Mouse (Mus musculus): ENCODE measurements around the gene Evc2.

Gene Evc2

GRCm38 (mm10) chr5:37338288-37338687 is at the start of gene Evc2:
Gene Evc2, plus strand, starts transcription at chr5:37338499.
- DNase-seq (ENCODE audit: low read depth): peak; percentile 46

GRCm38 (mm10) chr5:37289236-37289635 is 49.1 kb upstream of the Evc2 start:
- peak; percentile 5 for DNase-seq (ENCODE audit: low read depth)

DNA sequence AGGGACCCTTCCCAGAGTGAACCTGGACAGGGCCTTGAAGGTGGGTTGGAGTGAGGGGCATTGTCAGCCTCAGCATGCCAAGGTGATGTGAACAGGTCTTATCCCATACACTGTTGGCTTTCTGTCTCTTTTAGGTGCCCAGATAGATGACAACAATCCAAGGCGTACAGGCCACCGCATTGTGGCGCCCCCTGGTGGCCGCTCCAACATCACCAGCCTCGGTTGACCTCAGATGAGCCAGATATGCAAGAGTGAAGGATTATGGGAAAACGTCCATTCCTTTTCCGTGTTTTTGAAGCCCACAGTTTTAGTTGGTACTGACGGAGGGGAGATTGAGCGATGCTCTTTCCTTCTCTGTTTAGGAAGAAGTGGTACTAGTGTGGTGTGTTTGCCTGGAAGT is 47.3 kb upstream of the Evc2 start:
- no peak for DNase-seq (ENCODE audit: low read depth)

DNA sequence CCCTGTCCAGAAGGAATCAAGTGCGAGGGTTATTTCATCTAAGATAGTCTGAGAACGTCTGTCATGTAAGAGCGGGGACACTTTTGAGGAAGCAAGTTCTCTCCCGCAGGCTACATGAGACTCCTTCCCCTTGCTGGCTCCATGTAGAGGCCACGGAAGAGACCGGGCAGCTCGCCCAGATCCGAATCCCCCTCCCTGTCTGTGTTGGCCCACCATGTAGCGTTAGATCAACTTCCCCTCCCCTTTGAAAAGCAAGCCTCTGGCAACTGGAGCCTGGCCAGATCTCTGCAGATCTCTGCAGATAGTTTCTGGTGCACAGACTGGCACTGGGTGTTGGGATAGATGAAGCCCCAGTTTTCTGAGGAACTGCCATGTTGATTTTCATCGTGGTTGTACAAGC is 41.6 kb upstream of the Evc2 start:
- DNase-seq (ENCODE audit: low read depth): no peak

DNA sequence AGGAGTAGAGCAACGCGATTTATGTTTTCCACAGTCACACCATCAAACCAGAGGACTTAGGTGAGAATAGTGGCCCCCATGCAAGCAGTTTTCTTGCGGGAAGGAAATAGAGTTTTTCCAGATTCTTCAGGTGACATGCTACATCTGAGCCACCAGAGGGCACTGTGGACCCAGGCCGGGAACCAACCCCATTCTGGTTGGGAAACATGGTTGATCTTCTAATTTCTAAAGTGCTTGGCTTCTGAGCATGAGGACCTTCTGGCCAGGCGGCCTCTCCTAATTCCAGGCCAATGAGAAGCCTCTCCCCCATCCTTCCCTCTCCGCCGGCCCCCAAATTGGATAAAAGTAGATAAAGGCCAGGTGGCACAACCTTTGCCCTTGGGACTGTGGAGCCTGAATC is 39.9 kb upstream of the Evc2 start:
- peak; percentile 14 for DNase-seq (ENCODE audit: low read depth)

GRCm38 (mm10) chr5:37310026-37310425 is 28.3 kb upstream of the Evc2 start:
- no peak for DNase-seq (ENCODE audit: low read depth)

- no peak for DNase-seq (ENCODE audit: low read depth)
These were observed 25.1 kb upstream of the Evc2 start for GRCm38 (mm10) chr5:37312980-37313722.

GRCm38 (mm10) chr5:37318715-37319114 is 19.6 kb upstream of the Evc2 start:
- no peak for DNase-seq (ENCODE audit: low read depth)

- no peak for DNase-seq (ENCODE audit: low read depth)
These were observed 18.1 kb upstream of the Evc2 start for GRCm38 (mm10) chr5:37320174-37320573.

DNA sequence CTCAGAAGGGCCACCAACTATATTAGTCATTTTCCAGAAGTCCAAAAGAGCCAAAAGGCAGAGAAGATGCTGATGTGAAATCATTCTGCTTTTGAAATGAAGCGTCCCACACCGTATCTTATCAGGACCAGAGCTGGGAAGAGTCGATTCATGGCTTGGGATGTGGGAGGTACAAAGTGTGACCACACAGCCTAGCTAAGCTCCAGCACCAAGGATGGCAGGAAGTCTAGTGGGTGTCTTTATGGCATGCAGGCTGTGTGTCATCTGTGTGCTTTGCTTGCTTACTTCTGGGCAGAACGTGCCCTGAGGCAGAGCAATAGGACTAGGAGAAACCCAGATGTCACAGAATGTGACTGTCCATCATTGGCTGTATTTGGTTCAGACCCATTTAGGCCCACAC is 17.5 kb upstream of the Evc2 start:
- DNase-seq (ENCODE audit: low read depth): no peak

DNA sequence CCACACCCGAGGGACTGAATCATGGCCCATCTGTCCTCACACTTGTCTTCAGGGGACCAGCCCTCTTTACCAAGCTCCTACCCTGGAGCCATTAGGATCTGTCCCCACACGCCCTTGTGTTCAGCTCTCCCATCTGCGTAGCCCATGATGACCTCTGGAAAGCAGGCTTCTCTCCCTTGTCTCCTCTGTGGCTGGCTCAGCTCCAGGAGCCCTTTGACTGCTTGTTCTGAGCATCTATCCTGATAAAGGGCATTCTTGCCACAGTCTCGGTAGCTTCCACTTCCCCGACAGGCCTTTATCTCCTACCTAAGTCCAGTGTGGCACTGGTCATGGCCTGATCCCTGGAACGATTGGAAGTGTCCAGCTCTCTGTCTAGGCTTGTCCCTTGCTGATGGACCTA is 11.6 kb upstream of the Evc2 start:
- DNase-seq (ENCODE audit: low read depth): no peak

DNA sequence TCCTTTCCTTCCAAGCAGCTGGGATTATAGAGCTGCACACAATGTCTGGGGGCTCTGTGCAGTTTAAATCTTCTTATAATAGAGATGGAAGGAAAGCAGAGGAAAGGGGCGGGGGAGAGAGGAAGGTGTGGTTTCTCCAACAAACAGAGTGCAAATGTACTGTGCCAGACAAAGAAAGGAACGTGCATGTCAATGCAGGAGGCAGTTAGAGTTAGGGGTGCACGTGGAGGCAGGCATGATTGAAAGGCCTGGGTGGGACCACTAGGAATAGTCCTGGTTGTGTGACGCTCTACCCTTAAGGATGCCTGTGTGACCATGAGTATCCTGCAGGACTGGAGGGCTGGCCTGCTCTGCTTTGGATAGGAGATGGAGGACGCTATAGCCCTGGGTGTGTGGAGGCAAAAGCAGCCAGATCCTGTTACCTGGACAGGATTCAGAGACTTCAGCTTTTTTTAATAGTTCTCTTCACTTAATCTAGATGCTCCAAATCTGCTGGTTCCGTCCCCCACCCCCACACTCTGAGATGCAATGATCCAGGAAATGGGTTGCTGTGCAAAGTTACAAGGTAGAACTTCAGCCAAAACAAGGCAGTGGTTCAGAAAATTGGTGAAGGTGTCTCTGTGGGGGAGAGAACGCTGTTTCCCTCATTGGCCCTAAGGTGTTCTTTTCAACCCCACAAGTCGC is 7.7 kb upstream of the Evc2 start:
- no peak for DNase-seq (ENCODE audit: low read depth)

GRCm38 (mm10) chr5:37331133-37331505 is 7.2 kb upstream of the Evc2 start:
- no peak for DNase-seq (ENCODE audit: low read depth)

GRCm38 (mm10) chr5:37332066-37332465 is 6.2 kb upstream of the Evc2 start:
- DNase-seq (ENCODE audit: low read depth): no peak

GRCm38 (mm10) chr5:37335061-37335460 is 3.2 kb upstream of the Evc2 start:
- no peak for DNase-seq (ENCODE audit: low read depth)

DNA sequence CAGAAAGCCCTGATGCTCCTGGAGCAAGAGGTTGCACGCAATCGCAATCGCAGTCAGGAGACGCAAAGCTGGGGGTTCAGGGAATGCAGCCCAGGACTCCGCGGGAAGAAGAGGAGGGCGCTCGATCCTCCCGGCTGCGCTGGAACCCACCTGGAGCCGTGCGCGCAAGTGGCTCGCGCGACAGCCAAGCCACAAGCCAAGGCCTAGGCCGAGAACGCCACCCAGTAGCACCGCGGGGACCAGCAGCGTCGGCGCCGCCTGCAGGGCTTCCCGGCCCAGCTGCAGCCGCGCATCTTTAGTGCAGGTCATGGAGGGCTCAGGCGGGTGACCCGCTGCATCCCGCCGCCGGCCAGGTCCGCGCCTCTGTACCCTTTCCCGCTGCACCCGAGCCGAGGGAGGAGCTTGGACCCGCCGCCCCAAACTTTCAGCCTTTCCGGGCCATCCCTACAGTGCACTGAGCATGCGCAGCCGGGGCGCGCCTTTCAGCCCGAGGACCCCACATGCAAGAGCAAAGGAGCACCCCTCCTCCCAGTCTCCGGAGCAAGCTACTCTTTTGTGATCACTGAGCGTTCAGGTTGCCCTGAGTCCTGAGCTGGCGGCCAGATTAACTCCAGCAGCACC is 1.7 kb upstream of the Evc2 start, which contains the start of gene Evc:
Gene Evc, minus strand, starts transcription at position 410 of the 621 bp plus-strand sequence.
- DNase-seq (ENCODE audit: low read depth): no peak

DNA sequence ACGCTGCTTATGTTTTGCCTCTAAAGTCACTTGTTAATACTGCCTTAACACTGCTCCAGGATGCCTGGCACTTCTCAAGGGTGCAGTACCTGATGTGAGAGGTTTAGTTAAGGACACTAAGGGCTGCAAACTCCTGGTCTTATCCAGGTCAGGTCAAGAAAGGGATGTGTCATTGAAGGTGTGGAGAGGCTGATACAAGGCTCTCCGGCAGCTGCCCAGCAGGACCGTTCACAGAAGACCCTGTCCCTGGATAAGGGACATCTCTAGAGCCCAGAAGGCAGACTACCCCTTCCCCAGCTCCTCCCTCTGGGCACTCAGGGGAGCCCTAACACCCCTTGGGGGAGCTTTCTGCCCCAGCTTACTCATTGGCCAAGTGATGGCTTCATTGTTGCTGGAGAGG is 603 bp upstream of the Evc2 start:
- DNase-seq (ENCODE audit: low read depth): no peak

DNA sequence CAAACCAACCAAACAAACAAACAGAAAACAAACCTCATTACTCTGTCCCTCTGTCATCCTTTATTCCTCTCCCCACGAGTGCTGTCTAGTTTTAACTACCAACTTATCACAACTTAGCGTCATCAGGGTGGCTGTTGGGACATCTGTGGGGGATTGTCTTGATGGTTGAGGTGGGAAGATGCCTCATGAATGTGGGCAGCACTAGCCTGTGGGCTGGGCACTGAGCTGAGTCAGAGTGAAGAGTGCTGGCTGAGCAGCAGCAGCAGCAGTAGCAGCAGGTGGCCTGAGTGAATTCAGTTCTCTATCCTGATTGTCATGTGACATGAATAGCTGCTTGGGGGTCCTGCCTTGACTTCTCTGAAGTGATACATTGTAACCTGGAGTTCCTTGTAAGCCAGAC is 5.7 kb downstream of the Evc2 start:
- no peak for DNase-seq (ENCODE audit: low read depth)

- DNase-seq (ENCODE audit: low read depth): no peak
These were observed 13.5 kb downstream of the Evc2 start for GRCm38 (mm10) chr5:37351791-37352190.

DNA sequence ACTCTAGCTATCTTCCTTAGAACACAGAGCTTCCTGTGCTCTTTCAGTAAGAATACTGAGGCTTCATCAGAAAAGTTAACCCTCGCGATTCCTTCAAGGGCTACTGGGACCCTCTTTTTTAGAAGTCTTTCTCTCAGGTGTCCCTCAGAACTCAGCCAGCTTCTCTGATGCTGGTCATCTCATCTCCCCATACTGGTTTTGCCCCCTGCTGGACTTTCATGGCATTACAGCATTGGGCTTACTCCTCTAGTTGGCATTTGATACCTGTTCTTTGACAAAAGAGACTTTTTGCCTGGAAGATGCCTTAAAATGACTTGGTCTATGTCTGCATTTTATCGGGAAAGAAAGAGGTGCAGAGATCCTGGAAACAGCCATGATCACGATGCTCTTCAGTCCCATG is 16.1 kb downstream of the Evc2 start:
- no peak for DNase-seq (ENCODE audit: low read depth)

DNA sequence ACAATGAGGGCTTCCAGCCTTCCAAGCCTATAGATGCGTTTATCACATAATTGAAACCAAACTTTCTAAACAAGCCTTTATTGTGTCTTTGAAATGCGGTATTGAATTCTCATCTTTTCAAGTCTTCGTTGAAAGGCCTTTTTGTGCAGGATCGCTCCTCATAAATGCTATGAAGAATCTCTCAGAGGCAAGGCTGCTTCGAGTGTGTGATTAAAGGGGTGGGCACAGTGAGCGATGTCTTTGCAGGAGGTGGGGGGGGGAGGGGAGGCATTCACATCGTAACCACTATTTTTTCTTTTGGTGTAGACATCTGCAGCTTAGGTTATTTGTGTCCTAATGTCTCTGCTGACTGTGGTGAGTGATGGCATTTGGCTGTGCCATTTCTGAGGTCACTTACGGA is 17.7 kb downstream of the Evc2 start:
- DNase-seq (ENCODE audit: low read depth): no peak

DNA sequence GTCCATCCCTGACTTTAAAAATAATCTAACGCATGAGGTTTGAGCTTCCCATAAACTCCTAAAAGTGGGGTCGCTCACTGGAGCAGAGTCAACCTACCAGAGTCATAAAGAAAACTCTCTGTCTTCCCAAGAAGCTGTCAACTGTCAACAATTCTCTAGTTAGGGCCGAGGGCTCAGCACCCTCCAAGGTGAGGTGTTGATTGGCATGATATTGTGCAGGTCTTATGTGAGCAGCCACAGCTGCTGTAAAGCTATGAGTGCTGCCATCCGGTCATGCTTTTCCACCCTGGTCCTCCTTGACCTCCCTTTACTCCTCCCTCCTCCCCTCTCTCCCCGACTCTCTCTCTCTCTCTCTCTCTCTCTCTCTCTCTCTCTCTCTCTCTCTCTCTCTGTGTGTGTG is 24.3 kb downstream of the Evc2 start:
- no peak for DNase-seq (ENCODE audit: low read depth)

DNA sequence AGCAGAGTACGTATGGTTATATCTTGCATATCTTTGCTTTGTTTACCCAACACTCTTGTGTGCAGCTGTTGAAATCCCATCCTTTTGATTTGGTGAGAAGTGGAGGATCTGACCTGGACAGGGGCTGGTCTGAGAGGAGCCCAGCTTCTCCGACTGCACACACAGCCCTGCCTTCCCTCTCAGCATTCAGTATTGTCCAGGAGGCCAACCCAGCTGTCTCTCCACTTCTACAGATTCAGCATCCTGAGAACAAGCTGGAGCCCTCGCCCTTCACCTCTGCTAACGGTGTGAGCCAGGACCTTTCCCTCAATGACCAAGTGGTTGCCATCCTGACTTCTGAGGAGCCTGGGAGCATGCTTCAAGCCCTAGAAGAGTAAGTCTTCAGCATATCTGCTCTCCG is 25.0 kb downstream of the Evc2 start:
- DNase-seq (ENCODE audit: low read depth): no peak
